Mouse (Mus musculus) hindbrain, embryonic 14.5 days (tissue): ENCODE data around the gene Rusc2. TPM values are rescaled to one million over a fixed set of nuclear protein-coding genes. Genes with fewer than 3 reads are reported as not detected.

Experiments used
- ATAC-seq: fragments of 200-750 bp; cut with Nextera tagmentation; 2 replicates; pipeline ENCODE4 v1.8.0; 2017; ENCODE audit warnings: moderate number of reproducible peaks, mild to moderate bottlenecking, moderate TSS enrichment, moderate library complexity; ENCODE audit not compliant: low FRiP score
- DNase-seq: peaks from one replicate; pipeline ENCODE4 v3.0.0-alpha.2; 2015; ENCODE audit warnings: low spot score
- H3K27ac ChIP-seq: fragments of 300-500 bp; sonication (generic); 2 replicates; pipeline ENCODE4 v1.5.1; 2014; ENCODE audit warnings: mild to moderate bottlenecking, moderate library complexity
- H3K27me3 ChIP-seq: fragments of 300-500 bp; sonication (generic); 2 replicates; pipeline ENCODE4 v1.6.1; 2014; ENCODE audit warnings: mild to moderate bottlenecking, low read length, mixed read lengths; ENCODE audit not compliant: control insufficient read depth, insufficient read depth
- H3K36me3 ChIP-seq: fragments of 300-500 bp; sonication (generic); replicated peaks from 2 replicates; pipeline ENCODE4 v1.6.1; 2014; ENCODE audit not compliant: control insufficient read depth, insufficient read depth
- H3K4me1 ChIP-seq: fragments of 300-500 bp; sonication (generic); replicated peaks from 2 replicates; pipeline ENCODE4 v1.6.1; 2014; ENCODE audit warnings: antibody characterized with exemption, low read length, mixed read lengths; ENCODE audit not compliant: control insufficient read depth, insufficient read depth
- H3K4me2 ChIP-seq: fragments of 300-500 bp; sonication (generic); replicated peaks from 2 replicates; pipeline ENCODE4 v1.6.1; 2014; ENCODE audit warnings: mild to moderate bottlenecking, moderate library complexity
- H3K4me3 ChIP-seq: fragments of 300-500 bp; sonication (generic); replicated peaks from 2 replicates; pipeline ENCODE4 v1.5.1; 2014; ENCODE audit warnings: mild to moderate bottlenecking, low read length
- H3K9ac ChIP-seq: fragments of 300-500 bp; sonication (generic); 2 replicates; pipeline ENCODE4 v1.6.1; 2014
- H3K9me3 ChIP-seq: fragments of 300-500 bp; sonication (generic); 2 replicates; pipeline ENCODE4 v1.6.1; 2016; ENCODE audit warnings: low read length; ENCODE audit not compliant: control insufficient read depth
- WGBS: fragments of 180-500 bp; shearing (Covaris S2); extraction: QIAGEN DNeasy Blood & Tissue Kit; methylation state at CpG from one replicate; pipeline ENCODE4 v1.1.7; 2014; 5-methylcytosine and 5-hydroxymethylcytosine counted together
- polyA plus RNA-seq: library from polyadenylated mRNA; unstranded; fragments of >200 nt; fragmentation: Nextera tagmentation; extraction: Ambion mirVana; gene quantifications from 2 replicates; pipeline ENCODE4 v1.2.1, GENCODE M21; 2014

Gene Rusc2
- polyA plus RNA-seq, 1 experiment from 2014 or later, result 58.3 TPM

- Histone ChIP-seq H3K27me3 (no peaks in the 10 kb centered on the region), H3K4me3 (no peak overlapping the region), H3K36me3 (no peaks in the 10 kb centered on the region), H3K27ac (peak overlapping the region; percentile 24; the same call in 1 of the 2 replicates), H3K4me1 (peaks cover 15% of the 10 kb centered on the region), H3K9ac (no peak overlapping the region), H3K4me2 (no peak overlapping the region), H3K9me3 (no peaks in the 10 kb centered on the region)
- 70% methylated on average over 15 of the region's 15 CpGs for WGBS
- no peak for DNase-seq
- no peak for ATAC-seq
These were observed 12.6 kb downstream of the Rusc2 start for GRCm38 (mm10) chr4:43394345-43394891.

- ATAC-seq, result no peak
- no peak for DNase-seq
- H3K9me3 ChIP-seq, result no peaks in the 10 kb centered on the region
- WGBS, result 96% methylated on average over 5 of the region's 5 CpGs
- H3K27me3 ChIP-seq, result no peaks in the 10 kb centered on the region
- no peak overlapping the region for H3K4me3 ChIP-seq
- peaks cover 15% of the 10 kb centered on the region for H3K4me1 ChIP-seq
- no peaks in the 10 kb centered on the region for H3K36me3 ChIP-seq
- H3K27ac ChIP-seq, result no peak overlapping the region
- H3K4me2 ChIP-seq, result no peak overlapping the region
- H3K9ac ChIP-seq, result no peak overlapping the region
These were observed 13.4 kb downstream of the Rusc2 start for GRCm38 (mm10) chr4:43395147-43395546.

DNA sequence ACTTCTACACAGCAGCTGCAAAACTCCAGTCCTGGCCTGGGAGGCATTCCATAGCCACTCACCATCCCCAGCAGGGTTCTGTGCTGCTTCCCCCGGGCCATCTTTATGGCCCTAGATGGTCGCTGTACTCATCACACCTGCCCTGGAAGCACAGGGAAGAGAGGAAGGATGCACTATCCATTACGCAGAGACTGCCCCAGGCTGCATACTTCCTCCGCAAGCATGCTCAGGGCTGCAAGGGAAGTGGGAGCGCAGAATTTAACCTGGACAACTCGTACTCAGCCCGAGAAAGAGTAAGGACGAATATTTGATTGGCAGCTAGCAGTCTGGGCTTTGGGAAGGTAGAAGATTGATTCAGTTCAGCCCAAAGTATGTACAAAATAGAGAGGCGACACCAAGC lies 14.1 kb downstream of the Rusc2 start:
- 80% methylated on average over 9 of the region's 9 CpGs for WGBS
- Histone ChIP-seq H3K27ac (no peak overlapping the region), H3K4me2 (no peak overlapping the region), H3K4me3 (no peak overlapping the region), H3K36me3 (no peaks in the 10 kb centered on the region), H3K4me1 (peaks cover 15% of the 10 kb centered on the region), H3K9ac (no peak overlapping the region), H3K9me3 (no peaks in the 10 kb centered on the region), H3K27me3 (no peaks in the 10 kb centered on the region)
- DNase-seq (no peak), ATAC-seq (no peak)

DNA sequence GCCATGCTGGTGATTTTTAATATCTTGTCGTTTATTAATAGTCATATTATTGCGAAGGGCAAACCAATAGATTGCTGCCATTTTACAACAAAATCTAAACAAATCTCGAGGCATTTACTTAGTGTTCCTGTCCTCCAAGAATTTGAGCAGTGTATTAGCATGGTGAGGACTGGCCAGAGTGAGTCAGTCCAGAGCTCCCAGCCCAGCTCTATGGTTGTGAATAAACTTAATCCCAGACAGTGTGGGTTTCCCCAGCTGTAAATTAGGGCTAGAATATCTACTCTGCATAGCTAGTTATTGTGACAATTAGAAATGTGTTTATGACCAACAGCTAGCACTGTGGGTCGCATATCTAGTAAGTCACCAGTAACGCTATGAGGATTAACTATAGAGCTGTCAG lies 14.6 kb downstream of the Rusc2 start:
- DNase-seq, result no peak
- Histone ChIP-seq H3K27ac (no peak overlapping the region), H3K36me3 (no peaks in the 10 kb centered on the region), H3K9me3 (no peaks in the 10 kb centered on the region), H3K4me3 (no peak overlapping the region), H3K4me1 (peaks cover 15% of the 10 kb centered on the region), H3K9ac (no peak overlapping the region), H3K27me3 (no peaks in the 10 kb centered on the region), H3K4me2 (no peak overlapping the region)
- WGBS, result 92% methylated on average over 5 of the region's 5 CpGs
- ATAC-seq, result no peak

DNA sequence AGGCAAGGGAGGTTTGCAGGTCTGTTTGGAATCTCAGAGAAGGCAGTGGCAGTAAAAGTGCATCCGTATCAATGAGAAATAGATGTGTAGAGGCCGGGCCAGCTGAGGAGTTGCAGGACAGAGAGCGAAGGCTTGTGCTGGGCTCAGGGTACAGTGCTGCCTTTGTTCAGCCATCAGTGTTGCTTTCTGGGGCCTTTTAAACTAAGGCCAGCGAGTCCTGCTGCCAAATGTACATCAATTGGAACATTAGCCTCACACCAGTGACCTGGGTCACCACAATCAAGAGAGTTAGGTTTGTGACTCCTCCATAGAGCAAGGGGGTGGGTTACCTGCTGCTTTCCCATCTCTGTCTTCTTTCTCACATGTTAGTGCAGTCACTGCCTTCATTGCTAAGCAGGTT lies 16.2 kb downstream of the Rusc2 start:
- no peaks in the 10 kb centered on the region for H3K27me3 ChIP-seq
- DNase-seq, result peak; percentile 27
- peak overlapping the region; percentile 40; the same call in 1 of the 2 replicates for H3K27ac ChIP-seq
- H3K4me1 ChIP-seq, result peaks cover 15% of the 10 kb centered on the region
- H3K4me2 ChIP-seq, result no peak overlapping the region
- WGBS, result 68% methylated on average over 4 of the region's 4 CpGs
- ATAC-seq, result no peak
- H3K9ac ChIP-seq, result no peak overlapping the region
- no peak overlapping the region for H3K4me3 ChIP-seq
- no peaks in the 10 kb centered on the region for H3K9me3 ChIP-seq
- no peaks in the 10 kb centered on the region for H3K36me3 ChIP-seq

- H3K27me3 ChIP-seq, result no peaks in the 10 kb centered on the region
- H3K4me2 ChIP-seq, result peak overlapping the region; percentile 36
- WGBS, result 41% methylated on average over 17 of the region's 17 CpGs
- H3K4me3 ChIP-seq, result no peak overlapping the region
- no peaks in the 10 kb centered on the region for H3K9me3 ChIP-seq
- peaks cover 15% of the 10 kb centered on the region for H3K4me1 ChIP-seq
- H3K27ac ChIP-seq, result peak overlapping the region; percentile 40
- ATAC-seq (peak; percentile 48; the same call in 1 of the 2 replicates), DNase-seq (peak; percentile 65)
- H3K9ac ChIP-seq, result no peak overlapping the region
- no peaks in the 10 kb centered on the region for H3K36me3 ChIP-seq
These were observed 17.1 kb downstream of the Rusc2 start for GRCm38 (mm10) chr4:43398829-43399331.

DNA sequence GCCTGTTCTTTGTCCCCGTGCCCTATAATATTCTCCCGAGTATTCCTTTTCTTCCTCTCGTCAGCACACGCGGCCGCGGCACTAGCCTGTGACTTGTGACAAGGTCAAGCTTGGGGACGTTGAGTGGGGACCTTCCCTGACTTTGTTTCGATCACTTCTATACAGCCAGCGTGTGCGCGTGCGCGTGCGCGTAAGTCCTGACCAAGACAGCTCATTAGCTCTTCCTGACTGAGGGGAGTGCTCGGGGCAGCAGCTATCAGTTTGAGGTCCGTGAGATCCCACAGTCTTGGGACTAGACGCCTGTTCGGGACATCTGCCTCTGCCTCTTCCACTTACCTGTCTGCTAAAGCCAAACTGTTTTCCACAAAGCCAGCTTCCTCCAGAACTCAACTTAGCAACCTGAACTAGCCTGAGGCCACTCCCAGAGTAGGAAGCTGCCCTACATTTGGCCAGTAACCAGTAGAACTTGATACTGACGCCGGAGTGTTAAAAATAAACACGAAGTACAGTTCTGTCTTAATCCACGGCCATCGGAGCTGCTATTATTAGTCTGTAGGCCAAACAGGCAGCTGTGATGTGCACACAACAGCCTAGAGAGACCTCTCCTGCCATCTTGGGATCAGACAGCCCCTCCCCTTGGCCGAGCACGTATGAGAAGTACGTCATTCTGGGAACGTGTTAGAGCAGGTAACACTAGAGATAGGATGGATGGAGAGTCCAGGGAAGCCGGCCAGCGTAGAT lies 17.8 kb downstream of the Rusc2 start:
- ATAC-seq (0 out of 2 replicates have a peak, but pooled peaks have one; percentile 14), DNase-seq (no peak)
- H3K4me1 ChIP-seq, result peaks cover 15% of the 10 kb centered on the region
- no peak overlapping the region for H3K4me3 ChIP-seq
- H3K4me2 ChIP-seq, result peak overlapping the region; percentile 36; the same call in 1 of the 2 replicates
- no peaks in the 10 kb centered on the region for H3K36me3 ChIP-seq
- WGBS, result 74% methylated on average over 31 of the region's 31 CpGs
- no peaks in the 10 kb centered on the region for H3K9me3 ChIP-seq
- H3K27ac ChIP-seq, result peak overlapping the region; percentile 40; the same call in 1 of the 2 replicates
- no peaks in the 10 kb centered on the region for H3K27me3 ChIP-seq
- H3K9ac ChIP-seq, result no peak overlapping the region

- ATAC-seq (no peak), DNase-seq (no peak)
- WGBS, result 39% methylated on average over 10 of the region's 10 CpGs
- Histone ChIP-seq H3K4me3 (no peak overlapping the region), H3K27ac (no peak overlapping the region), H3K36me3 (no peaks in the 10 kb centered on the region), H3K9me3 (no peaks in the 10 kb centered on the region), H3K27me3 (no peaks in the 10 kb centered on the region), H3K9ac (no peak overlapping the region), H3K4me2 (no peak overlapping the region), H3K4me1 (peaks cover 21% of the 10 kb centered on the region)
These were observed 19.2 kb downstream of the Rusc2 start for GRCm38 (mm10) chr4:43400976-43401375.

- Histone ChIP-seq H3K4me2 (no peak overlapping the region), H3K27me3 (no peaks in the 10 kb centered on the region)
These were observed 19.7 kb downstream of the Rusc2 start for GRCm38 (mm10) chr4:43401486-43401885.

More at GRCm38 (mm10) chr4:43401486-43401885, 19.7 kb downstream of the Rusc2 start:
- Histone ChIP-seq H3K9me3 (no peaks in the 10 kb centered on the region), H3K27ac (no peak overlapping the region), H3K4me1 (peaks cover 22% of the 10 kb centered on the region), H3K4me3 (no peak overlapping the region), H3K36me3 (no peaks in the 10 kb centered on the region), H3K9ac (no peak overlapping the region)
- no peak for ATAC-seq
- 89% methylated on average over 10 of the region's 10 CpGs for WGBS
- DNase-seq, result no peak
